Mouse (Mus musculus): ENCODE data around the gene Amy1. TPM values are rescaled to one million over a fixed set of nuclear protein-coding genes. Genes with fewer than 3 reads are reported as not detected.
"Not testable (repeated sequence)": the region's sequence is repeated elsewhere in the genome, so short reads cannot be mapped to it uniquely, and the experiment has no call there.

The Amy1 gene
- polyA plus RNA-seq, 1 experiment from 2014 or later, result 11.6 TPM

DNA sequence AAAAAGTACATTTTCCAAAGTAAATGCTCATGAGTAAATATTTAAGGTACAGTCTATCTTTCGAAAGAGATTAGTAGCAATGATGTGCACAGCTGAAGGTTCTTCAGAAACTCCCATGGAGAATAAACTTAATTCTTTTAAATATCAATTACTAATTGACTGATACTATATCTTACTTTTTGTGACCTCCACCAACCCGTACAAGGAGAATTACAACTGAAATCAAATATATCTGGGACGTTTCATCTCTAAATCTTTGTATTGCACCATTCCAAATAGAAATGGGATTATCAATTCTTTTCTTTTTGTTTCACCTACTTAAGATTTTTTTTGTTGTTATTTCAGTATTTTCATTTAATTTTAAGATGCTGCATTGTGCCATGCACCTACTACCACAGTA, 74.2 kb downstream of the Amy1 start, which contains the start of gene Amy2a1:
Gene Amy2a1 (minus strand): TSS at position 101 of the 400 bp plus-strand sequence.
- not testable (repeated sequence) for ATAC-seq (ENCODE audit: low read depth); H3K4me2 ChIP-seq; H3K9ac ChIP-seq; H3K36me3 ChIP-seq; H3K27me3 ChIP-seq; H3K9me3 ChIP-seq; H3K4me1 ChIP-seq (replicated peaks); H3K27ac ChIP-seq (replicated peaks); H3K4me3 ChIP-seq
- WGBS, result 90% methylated on average over 3 of the region's 3 CpGs

Other genes starting within 250 kb of the Amy1 start
- gene Amy2a1, start 74.3 kb downstream of the Amy1 start, polyA plus RNA-seq (2015; fragmentation: Nextera tagmentation; extraction: Ambion mirVana), result not detected in 2 replicates
- 49.4 and 50.9 TPM in 2 replicates for gene Rnpc3, start 23.4 kb upstream of the Amy1 start, polyA plus RNA-seq (2015; fragmentation: Nextera tagmentation; extraction: Ambion mirVana)

Measured in neural tube, embryonic 13.5 days (tissue).